Mouse (Mus musculus): ENCODE measurements at regions not wholly inside any gene's neighbourhood (a gene's known extent, or its start where the extent isn't known, plus 50 kb on each side); places are given as distances from the start of the nearest gene placed in this dataset.

DNA sequence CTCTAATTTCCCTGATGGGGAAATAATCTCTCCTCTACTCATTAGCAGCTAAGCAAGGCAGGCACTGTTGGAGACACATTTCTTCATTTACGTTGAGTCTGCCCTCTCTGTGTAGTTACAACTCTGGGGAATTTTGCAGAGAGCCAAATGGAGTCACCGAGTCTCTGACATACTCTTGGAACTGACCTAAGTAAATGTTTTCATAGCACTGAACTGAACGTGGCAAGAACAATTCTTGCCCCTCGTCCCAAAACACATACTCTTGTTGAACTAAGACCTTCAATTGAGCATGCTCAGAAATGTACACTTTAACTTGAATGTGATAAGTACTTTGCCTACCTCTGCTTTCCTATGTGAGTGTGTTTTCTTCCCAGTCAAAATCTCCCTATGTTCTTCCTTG is 114.5 kb downstream of the Dusp6 start:
- H3K4me3 ChIP-seq (replicated peaks), result no peak overlapping the region
- no peak overlapping the region for H3K27ac ChIP-seq
- H3K9me3 ChIP-seq, result no peaks in the 10 kb centered on the region
- no peaks in the 10 kb centered on the region for H3K27me3 ChIP-seq (replicated peaks)
- WGBS, result 76% methylated on average over 4 of the region's 4 CpGs
- H3K4me2 ChIP-seq (replicated peaks), result no peak overlapping the region
- H3K9ac ChIP-seq, result no peak overlapping the region
- no peaks in the 10 kb centered on the region for H3K36me3 ChIP-seq
- no peaks in the 10 kb centered on the region for H3K4me1 ChIP-seq (replicated peaks)
- ATAC-seq, result no peak

DNA sequence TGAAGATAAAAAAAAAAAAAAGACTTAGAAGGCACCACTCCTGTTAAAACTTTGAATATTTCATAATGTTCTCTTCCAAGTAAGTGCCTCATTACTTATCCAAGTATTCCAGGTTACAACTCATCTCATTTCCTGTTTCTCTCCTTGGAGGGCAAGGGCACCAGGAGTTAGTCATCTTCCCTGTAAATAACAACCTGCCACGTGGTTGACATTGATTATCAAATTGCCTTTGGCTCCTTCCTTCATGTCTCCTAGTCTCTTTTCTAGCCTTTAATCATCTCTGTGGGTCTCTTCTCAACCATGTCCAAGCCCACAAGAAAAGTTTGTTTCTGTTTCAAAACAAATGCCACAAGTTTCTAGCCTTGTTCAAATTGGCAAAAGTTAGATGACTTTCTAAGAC is 116.1 kb downstream of the Dusp6 start:
- H3K36me3 ChIP-seq, result no peaks in the 10 kb centered on the region
- ATAC-seq, result no peak
- 41% methylated on average over 1 of the region's 1 CpGs for whole genome bisulfite sequencing
- H3K4me2 ChIP-seq (replicated peaks), result no peak overlapping the region
- no peak overlapping the region for H3K27ac ChIP-seq
- H3K9me3 ChIP-seq, result no peaks in the 10 kb centered on the region
- H3K4me1 ChIP-seq (replicated peaks), result no peaks in the 10 kb centered on the region
- H3K27me3 ChIP-seq (replicated peaks), result no peaks in the 10 kb centered on the region
- H3K4me3 ChIP-seq (replicated peaks), result no peak overlapping the region
- no peak overlapping the region for H3K9ac ChIP-seq

- no peak for ATAC-seq
- no peak overlapping the region for H3K4me2 ChIP-seq (replicated peaks)
- no peaks in the 10 kb centered on the region for H3K4me1 ChIP-seq (replicated peaks)
- no peak overlapping the region for H3K9ac ChIP-seq
- no peaks in the 10 kb centered on the region for H3K27me3 ChIP-seq (replicated peaks)
- no peak overlapping the region for H3K27ac ChIP-seq
- no peak overlapping the region for H3K4me3 ChIP-seq (replicated peaks)
- H3K36me3 ChIP-seq, result no peaks in the 10 kb centered on the region
- WGBS, result 74% methylated on average over 4 of the region's 4 CpGs
- H3K9me3 ChIP-seq, result no peaks in the 10 kb centered on the region
These were observed 117.1 kb downstream of the Dusp6 start for GRCm38 (mm10) chr10:99380170-99380569.

- ATAC-seq, result no peak
- Histone ChIP-seq H3K4me1 (replicated peaks) (no peaks in the 10 kb centered on the region), H3K9ac (no peak overlapping the region), H3K27me3 (replicated peaks) (no peaks in the 10 kb centered on the region), H3K9me3 (no peaks in the 10 kb centered on the region), H3K4me2 (replicated peaks) (no peak overlapping the region), H3K4me3 (replicated peaks) (no peak overlapping the region), H3K36me3 (no peaks in the 10 kb centered on the region), H3K27ac (no peak overlapping the region)
- 65% methylated on average over 4 of the region's 4 CpGs for WGBS
These were observed 120.0 kb downstream of the Dusp6 start for GRCm38 (mm10) chr10:99383028-99383427.

- 80% methylated on average over 6 of the region's 6 CpGs for WGBS
- no peaks in the 10 kb centered on the region for H3K4me1 ChIP-seq (replicated peaks)
- no peak for ATAC-seq
These were observed 121.3 kb downstream of the Dusp6 start for GRCm38 (mm10) chr10:99384366-99384765.

DNA sequence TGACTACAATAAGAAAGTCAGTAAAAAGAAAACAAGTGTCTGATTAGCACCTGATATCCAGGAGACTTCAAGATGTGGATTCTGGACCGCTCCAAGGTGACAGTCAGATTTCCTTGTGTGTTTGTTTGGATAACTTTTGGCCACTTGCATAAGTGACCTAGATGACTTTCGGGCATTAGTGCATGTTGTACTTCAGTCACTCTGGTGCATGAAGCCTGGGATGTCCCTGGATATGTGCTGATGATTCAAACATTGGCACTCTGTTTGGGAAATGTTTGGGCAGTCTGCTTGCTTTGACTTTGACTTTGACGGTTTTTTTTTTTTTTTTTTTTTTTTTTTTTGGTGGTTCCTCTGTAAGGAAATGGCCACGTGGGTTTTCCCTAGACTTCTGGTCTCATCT is 121.8 kb downstream of the Dusp6 start:
- no peak overlapping the region for H3K4me2 ChIP-seq (replicated peaks)
- no peaks in the 10 kb centered on the region for H3K27me3 ChIP-seq (replicated peaks)
- no peak overlapping the region for H3K9ac ChIP-seq
- H3K27ac ChIP-seq, result no peak overlapping the region
- ATAC-seq, result no peak
- no peaks in the 10 kb centered on the region for H3K36me3 ChIP-seq
- H3K4me3 ChIP-seq (replicated peaks), result no peak overlapping the region
- H3K9me3 ChIP-seq, result no peaks in the 10 kb centered on the region
- 77% methylated on average over 3 of the region's 4 CpGs for WGBS
- H3K4me1 ChIP-seq (replicated peaks), result no peaks in the 10 kb centered on the region

More at GRCm38 (mm10) chr10:99384366-99384765, 121.3 kb downstream of the Dusp6 start:
- Histone ChIP-seq H3K27me3 (replicated peaks) (no peaks in the 10 kb centered on the region), H3K36me3 (no peaks in the 10 kb centered on the region), H3K4me2 (replicated peaks) (no peak overlapping the region), H3K4me3 (replicated peaks) (no peak overlapping the region), H3K9me3 (no peaks in the 10 kb centered on the region), H3K9ac (no peak overlapping the region), H3K27ac (no peak overlapping the region)

- no peak overlapping the region for H3K4me3 ChIP-seq (replicated peaks)
- no peak overlapping the region for H3K9ac ChIP-seq
- no peak overlapping the region for H3K4me2 ChIP-seq (replicated peaks)
- H3K36me3 ChIP-seq, result no peaks in the 10 kb centered on the region
- H3K9me3 ChIP-seq, result no peaks in the 10 kb centered on the region
- ATAC-seq, result no peak
- no peak overlapping the region for H3K27ac ChIP-seq
- WGBS, result 74% methylated on average over 6 of the region's 6 CpGs
- no peaks in the 10 kb centered on the region for H3K4me1 ChIP-seq (replicated peaks)
- H3K27me3 ChIP-seq (replicated peaks), result no peaks in the 10 kb centered on the region
These were observed 122.8 kb downstream of the Dusp6 start for GRCm38 (mm10) chr10:99385854-99386253.

DNA sequence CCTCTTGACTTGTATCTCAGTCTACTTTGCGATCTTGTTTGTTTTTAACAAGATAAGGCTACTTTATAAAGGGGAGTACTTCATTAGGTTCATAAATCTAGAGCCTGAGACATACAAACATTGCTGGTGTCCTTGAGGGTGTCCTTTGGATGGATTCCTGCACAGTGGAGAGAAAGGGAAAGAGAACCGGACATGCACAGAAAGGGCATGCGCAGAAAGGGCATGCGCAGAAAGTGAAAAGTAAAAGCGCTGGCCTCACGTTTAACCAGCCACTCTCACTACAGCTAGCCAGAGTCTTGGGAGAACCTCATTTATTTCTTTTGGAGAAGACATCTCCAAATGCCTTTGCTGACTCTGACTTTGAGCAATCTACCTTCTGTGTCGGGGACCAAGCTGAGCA is 125.5 kb downstream of the Dusp6 start:
- H3K9me3 ChIP-seq, result no peaks in the 10 kb centered on the region
- H3K4me1 ChIP-seq (replicated peaks), result no peaks in the 10 kb centered on the region
- H3K27ac ChIP-seq, result no peak overlapping the region
- ATAC-seq, result no peak
- H3K9ac ChIP-seq, result no peak overlapping the region
- H3K4me2 ChIP-seq (replicated peaks), result no peak overlapping the region
- H3K27me3 ChIP-seq (replicated peaks), result no peaks in the 10 kb centered on the region
- 76% methylated on average over 7 of the region's 7 CpGs for WGBS
- no peaks in the 10 kb centered on the region for H3K36me3 ChIP-seq
- no peak overlapping the region for H3K4me3 ChIP-seq (replicated peaks)

- ATAC-seq, result no peak
- no peaks in the 10 kb centered on the region for H3K4me1 ChIP-seq (replicated peaks)
- no peak overlapping the region for H3K9ac ChIP-seq
- no peak overlapping the region for H3K27ac ChIP-seq
- no peak overlapping the region for H3K4me2 ChIP-seq (replicated peaks)
- no peak overlapping the region for H3K4me3 ChIP-seq (replicated peaks)
- no peaks in the 10 kb centered on the region for H3K9me3 ChIP-seq
- no peaks in the 10 kb centered on the region for H3K27me3 ChIP-seq (replicated peaks)
- no peaks in the 10 kb centered on the region for H3K36me3 ChIP-seq
- WGBS, result 93% methylated on average over 8 of the region's 8 CpGs
These were observed 126.0 kb downstream of the Dusp6 start for GRCm38 (mm10) chr10:99388986-99389385.

DNA sequence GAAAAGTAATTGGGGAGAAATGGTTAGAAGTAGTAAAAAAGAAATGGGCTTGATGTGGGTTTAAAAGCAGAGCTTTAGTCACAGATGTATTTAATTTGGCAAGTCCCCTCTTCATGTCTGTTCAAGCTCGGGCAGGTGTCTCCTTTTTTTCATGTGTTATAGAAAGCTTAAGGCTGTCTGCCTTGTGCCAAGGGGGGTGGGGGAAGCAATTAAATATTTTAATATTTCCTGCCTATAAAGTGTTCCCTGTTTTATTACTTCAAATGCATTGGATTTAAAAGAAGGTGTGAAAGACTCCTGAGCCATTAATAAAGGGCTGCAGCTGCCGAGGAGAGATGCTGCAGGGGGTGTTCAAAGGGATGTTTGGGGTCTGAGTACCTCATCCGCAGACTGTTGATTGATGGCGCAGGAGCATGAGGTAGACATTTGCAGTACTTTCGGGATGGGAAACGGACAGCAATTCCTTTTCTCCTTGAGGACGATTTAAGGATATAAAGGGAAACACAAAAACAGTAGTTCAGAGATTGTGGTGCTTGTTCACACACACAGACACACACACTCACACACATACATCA is 127.7 kb downstream of the Dusp6 start:
- no peaks in the 10 kb centered on the region for H3K9me3 ChIP-seq
- no peaks in the 10 kb centered on the region for H3K27me3 ChIP-seq (replicated peaks)
- WGBS, result 58% methylated on average over 7 of the region's 7 CpGs
- H3K36me3 ChIP-seq, result no peaks in the 10 kb centered on the region
- no peak overlapping the region for H3K4me3 ChIP-seq (replicated peaks)
- H3K9ac ChIP-seq, result no peak overlapping the region
- no peak overlapping the region for H3K27ac ChIP-seq
- no peaks in the 10 kb centered on the region for H3K4me1 ChIP-seq (replicated peaks)
- H3K4me2 ChIP-seq (replicated peaks), result no peak overlapping the region
- no peak for ATAC-seq

DNA sequence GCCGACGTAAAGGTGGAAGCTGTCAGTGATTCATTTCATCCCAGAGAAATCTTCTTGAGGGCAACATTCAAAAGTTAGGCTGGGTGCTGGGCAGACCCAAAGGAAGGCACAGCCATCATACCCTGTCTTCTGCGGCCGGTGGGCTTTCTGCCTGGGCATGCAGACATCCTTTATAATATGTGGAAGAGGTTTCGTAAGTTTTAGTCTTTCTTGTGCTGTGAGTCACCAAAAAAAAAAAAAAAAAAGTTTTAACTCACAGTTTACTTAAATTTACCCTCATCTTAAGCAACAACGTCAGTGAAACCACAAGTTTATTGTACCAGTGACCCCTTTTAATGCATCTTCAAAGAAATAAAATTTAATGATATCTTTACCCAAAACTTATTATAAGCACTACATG is 128.7 kb downstream of the Dusp6 start:
- Histone ChIP-seq H3K36me3 (no peaks in the 10 kb centered on the region), H3K4me3 (replicated peaks) (no peak overlapping the region), H3K4me1 (replicated peaks) (no peaks in the 10 kb centered on the region), H3K9ac (no peak overlapping the region), H3K27ac (no peak overlapping the region), H3K9me3 (no peaks in the 10 kb centered on the region), H3K4me2 (replicated peaks) (no peak overlapping the region), H3K27me3 (replicated peaks) (no peaks in the 10 kb centered on the region)
- 75% methylated on average over 6 of the region's 6 CpGs for WGBS
- ATAC-seq, result no peak

- 76% methylated on average over 5 of the region's 5 CpGs for WGBS
- H3K36me3 ChIP-seq, result no peaks in the 10 kb centered on the region
These were observed 129.9 kb downstream of the Dusp6 start for GRCm38 (mm10) chr10:99392979-99393378.

DNA sequence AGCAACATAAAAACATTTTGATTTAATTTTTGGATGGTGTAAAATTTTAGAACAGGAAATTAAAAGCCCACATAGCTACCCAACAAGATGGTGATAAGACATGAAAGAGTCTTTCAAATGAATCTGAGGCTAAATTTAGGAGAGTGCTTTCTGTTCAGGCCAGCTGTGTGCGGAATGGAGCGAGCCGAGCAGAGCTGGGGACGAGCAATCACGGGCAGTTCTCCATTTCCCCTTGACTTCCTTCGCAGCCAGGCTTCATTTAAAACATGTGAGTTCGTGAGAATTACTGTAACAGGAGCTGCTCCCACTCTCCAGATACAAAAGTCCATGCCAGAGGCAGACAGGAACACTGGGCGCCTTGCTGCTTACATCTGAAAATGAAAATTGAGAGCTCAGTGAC is 130.5 kb downstream of the Dusp6 start:
- Histone ChIP-seq H3K4me3 (replicated peaks) (no peak overlapping the region), H3K4me2 (replicated peaks) (no peak overlapping the region), H3K27ac (no peak overlapping the region), H3K4me1 (replicated peaks) (no peaks in the 10 kb centered on the region), H3K27me3 (replicated peaks) (no peaks in the 10 kb centered on the region), H3K36me3 (no peaks in the 10 kb centered on the region), H3K9ac (no peak overlapping the region), H3K9me3 (no peaks in the 10 kb centered on the region)
- WGBS, result 58% methylated on average over 8 of the region's 8 CpGs
- ATAC-seq, result no peak

More at GRCm38 (mm10) chr10:99392979-99393378, 129.9 kb downstream of the Dusp6 start:
- Histone ChIP-seq H3K27ac (no peak overlapping the region), H3K4me3 (replicated peaks) (no peak overlapping the region), H3K27me3 (replicated peaks) (no peaks in the 10 kb centered on the region), H3K9me3 (no peaks in the 10 kb centered on the region), H3K4me2 (replicated peaks) (no peak overlapping the region), H3K4me1 (replicated peaks) (no peaks in the 10 kb centered on the region), H3K9ac (no peak overlapping the region)
- ATAC-seq, result no peak

Data from intestine, embryonic 15.5 days (tissue).